In the genomic region with DNA sequence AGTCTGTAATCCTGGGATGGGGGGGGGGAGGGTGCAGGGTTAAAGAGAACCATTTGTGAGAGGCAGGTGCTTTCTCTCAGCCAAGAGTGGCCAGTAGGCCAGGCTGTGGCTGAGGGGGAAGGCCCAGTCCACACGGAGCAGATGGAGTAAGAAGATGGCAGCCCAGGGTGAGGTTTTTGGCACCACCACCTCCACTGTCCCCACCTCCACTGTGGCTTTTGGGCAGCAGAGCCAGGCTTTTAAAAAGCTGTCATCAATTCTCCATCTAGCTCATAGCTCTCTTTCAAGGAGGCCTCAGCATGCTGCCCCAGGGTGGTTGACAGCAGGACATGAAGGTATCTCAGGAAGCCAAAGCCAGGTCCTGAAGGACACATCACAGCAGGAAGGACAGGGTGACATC, we compare ENCODE assay signal across 27 mouse cellular contexts. TPM values are rescaled to one million over a fixed set of nuclear protein-coding genes. Genes with fewer than 3 reads are reported as not detected.
A peak's percentile ranks its signal among the peaks of the same experiment; 100 is the strongest.
DNase-seq lines count a peak whose midpoint lies in the region; ATAC-seq lines count a peak whose summit lies in the region.
"Had no signal": no experiment of that assay in that cellular context is flagged by ENCODE, and none has a peak within 500 bp of the region (broad histone marks: within the 10 kb centered on the region; RNA-seq: fewer than 3 reads in every experiment).

No protein-coding gene starts in this region.

- no peak for ATAC-seq in forebrain, embryonic 15.5 days (replicated peaks)
- no peak; the same call in 1 of the 2 replicates for ATAC-seq in forebrain, embryonic 14.5 days
- no peak for ATAC-seq in midbrain, embryonic 11.5 days (ENCODE audit: low FRiP score)
- ATAC-seq in midbrain, embryonic 16.5 days = no peak
- ATAC-seq: activated CD4-positive, CD25-positive, alpha-beta regulatory T cell, adult 4 months; intestine, embryonic 16.5 days; liver, embryonic 12.5 days; liver, postnatal 0 days had no signal

- H3K36me3 ChIP-seq in forebrain, embryonic 15.5 days = no peaks in the 10 kb centered on the region
- H3K36me3 ChIP-seq in forebrain, embryonic 14.5 days (ENCODE audit: control insufficient read depth, insufficient read depth, low read length) = no peaks in the 10 kb centered on the region
- no peaks in the 10 kb centered on the region for H3K36me3 ChIP-seq in midbrain, embryonic 11.5 days (ENCODE audit: control insufficient read depth, insufficient read depth, low read length)
- H3K36me3 ChIP-seq in midbrain, embryonic 16.5 days (ENCODE audit: control insufficient read depth, insufficient read depth, low read length) = no peaks in the 10 kb centered on the region
- H3K36me3 ChIP-seq in limb, embryonic 10.5 days = no peaks in the 10 kb centered on the region
- H3K36me3 ChIP-seq: heart, embryonic 12.5 days; hindbrain, embryonic 13.5 days; liver, embryonic 12.5 days; midbrain, embryonic 12.5 days; neural tube, embryonic 13.5 days had no signal

- DNase-seq in forebrain, embryonic 14.5 days (ENCODE audit: low spot score) = no peak
- DNase-seq in midbrain, embryonic 11.5 days (ENCODE audit: low spot score, missing footprints) = peak; percentile 14
- peak; percentile 73 to 74 for DNase-seq in cerebellum, postnatal 10 days
- DNase-seq in T-cell, adult 2 months (ENCODE audit: low spot score) = no peak
- DNase-seq in limb, embryonic 10.5 days (ENCODE audit: low spot score) = no peak
- DNase-seq: adrenal gland, adult 2 months; adrenal gland, postnatal 36 days; B cell, adult 2 months; gastrocnemius, adult 2 months; gastrocnemius, postnatal 36 days; kidney, adult 9 months; liver, postnatal 0 days; thymus, postnatal 14 days had no signal

- H3K9ac ChIP-seq in forebrain, embryonic 15.5 days (replicated peaks) = no peak overlapping the region
- no peak overlapping the region for H3K9ac ChIP-seq in forebrain, embryonic 14.5 days (ENCODE audit: low read length)
- no peak overlapping the region for H3K9ac ChIP-seq in midbrain, embryonic 11.5 days (ENCODE audit: low read length)
- no peak overlapping the region for H3K9ac ChIP-seq in midbrain, embryonic 16.5 days (ENCODE audit: low read depth, low read length)
- H3K9ac ChIP-seq: heart, embryonic 12.5 days; hindbrain, embryonic 13.5 days; liver, embryonic 12.5 days; liver, postnatal 0 days; midbrain, embryonic 12.5 days; neural tube, embryonic 13.5 days had no signal

- H3K4me3 ChIP-seq in forebrain, embryonic 15.5 days = no peak overlapping the region
- no peak overlapping the region for H3K4me3 ChIP-seq in forebrain, embryonic 14.5 days (ENCODE audit: low read depth, low read length)
- H3K4me3 ChIP-seq in midbrain, embryonic 11.5 days (ENCODE audit: low read depth, low read length) = no peak overlapping the region
- no peak overlapping the region for H3K4me3 ChIP-seq in midbrain, embryonic 16.5 days (ENCODE audit: low read depth, low read length)
- H3K4me3 ChIP-seq in limb, embryonic 10.5 days = no peak overlapping the region
- H3K4me3 ChIP-seq: gastrocnemius, adult 2 months; heart, embryonic 12.5 days; hindbrain, embryonic 13.5 days; liver, embryonic 12.5 days; midbrain, embryonic 12.5 days; neural tube, embryonic 13.5 days had no signal

- H3K4me2 ChIP-seq in forebrain, embryonic 15.5 days (replicated peaks) = no peak overlapping the region
- H3K4me2 ChIP-seq in forebrain, embryonic 14.5 days (ENCODE audit: low read length) = no peak overlapping the region
- H3K4me2 ChIP-seq in midbrain, embryonic 11.5 days = no peak overlapping the region
- no peak overlapping the region for H3K4me2 ChIP-seq in midbrain, embryonic 16.5 days (ENCODE audit: low read length)
- H3K4me2 ChIP-seq: heart, embryonic 12.5 days; hindbrain, embryonic 13.5 days; liver, embryonic 12.5 days; midbrain, embryonic 12.5 days; neural tube, embryonic 13.5 days had no signal

- no peaks in the 10 kb centered on the region for H3K9me3 ChIP-seq in forebrain, embryonic 15.5 days
- H3K9me3 ChIP-seq in forebrain, embryonic 14.5 days (replicated peaks; ENCODE audit: control insufficient read depth, low read length) = no peaks in the 10 kb centered on the region
- H3K9me3 ChIP-seq in midbrain, embryonic 11.5 days (ENCODE audit: control insufficient read depth, low read length) = no peaks in the 10 kb centered on the region
- no peaks in the 10 kb centered on the region for H3K9me3 ChIP-seq in midbrain, embryonic 16.5 days (replicated peaks; ENCODE audit: control insufficient read depth, low read length, poor library complexity, severe bottlenecking)
- H3K9me3 ChIP-seq in limb, embryonic 10.5 days (replicated peaks) = no peaks in the 10 kb centered on the region
- H3K9me3 ChIP-seq: heart, embryonic 12.5 days; hindbrain, embryonic 13.5 days; liver, embryonic 12.5 days; midbrain, embryonic 12.5 days; neural tube, embryonic 13.5 days had no signal

- H3K27me3 ChIP-seq in forebrain, embryonic 15.5 days = no peaks in the 10 kb centered on the region
- H3K27me3 ChIP-seq in forebrain, embryonic 14.5 days (replicated peaks; ENCODE audit: control insufficient read depth, insufficient read depth, low read length) = no peaks in the 10 kb centered on the region
- H3K27me3 ChIP-seq in midbrain, embryonic 11.5 days (ENCODE audit: control insufficient read depth, insufficient read depth, low read length) = no peaks in the 10 kb centered on the region
- no peaks in the 10 kb centered on the region for H3K27me3 ChIP-seq in midbrain, embryonic 16.5 days (ENCODE audit: control insufficient read depth, insufficient read depth, low read depth, low read length)
- H3K27me3 ChIP-seq in limb, embryonic 10.5 days (ENCODE audit: low read depth, poor library complexity, severe bottlenecking) = peaks cover 22% of the 10 kb centered on the region
- H3K27me3 ChIP-seq: neural tube, embryonic 13.5 days had no signal

- peak overlapping the region; percentile 74 for H3K27ac ChIP-seq in forebrain, embryonic 15.5 days (replicated peaks)
- H3K27ac ChIP-seq in forebrain, embryonic 14.5 days (ENCODE audit: low read depth, low read length) = no peak overlapping the region
- no peak overlapping the region for H3K27ac ChIP-seq in midbrain, embryonic 11.5 days (ENCODE audit: low read depth, low read length)
- no peak overlapping the region for H3K27ac ChIP-seq in midbrain, embryonic 16.5 days (ENCODE audit: low read length)
- H3K27ac ChIP-seq in limb, embryonic 10.5 days = no peak overlapping the region
- H3K27ac ChIP-seq: gastrocnemius, adult 2 months; hindbrain, embryonic 13.5 days; liver, embryonic 12.5 days; midbrain, embryonic 12.5 days had no signal

- peaks cover 14% of the 10 kb centered on the region for H3K4me1 ChIP-seq in forebrain, embryonic 15.5 days
- H3K4me1 ChIP-seq in forebrain, embryonic 14.5 days (ENCODE audit: control insufficient read depth, insufficient read depth, low read length) = peaks cover 9% of the 10 kb centered on the region
- H3K4me1 ChIP-seq in midbrain, embryonic 11.5 days (ENCODE audit: control insufficient read depth, insufficient read depth, low read length) = peaks cover 3% of the 10 kb centered on the region
- peaks cover 6% of the 10 kb centered on the region for H3K4me1 ChIP-seq in midbrain, embryonic 16.5 days (ENCODE audit: control insufficient read depth, insufficient read depth, low read length)
- no peaks in the 10 kb centered on the region for H3K4me1 ChIP-seq in limb, embryonic 10.5 days
- H3K4me1 ChIP-seq: heart, embryonic 12.5 days; liver, embryonic 12.5 days had no signal

- WGBS in forebrain, embryonic 15.5 days = 62% methylated on average over 1 of the region's 1 CpGs
- WGBS in forebrain, embryonic 14.5 days = 65% methylated on average over 1 of the region's 1 CpGs
- 87% methylated on average over 1 of the region's 1 CpGs for WGBS in midbrain, embryonic 11.5 days
- 100% methylated on average over 1 of the region's 1 CpGs for WGBS in midbrain, embryonic 16.5 days
- 57% methylated on average over 1 of the region's 1 CpGs for WGBS in limb, embryonic 10.5 days

RNA-seq across cellular contexts. Expression of a gene that starts 6.8 kb away (rescaled TPM):
- polyA plus RNA-seq in forebrain, embryonic 15.5 days (2015; fragmentation: Nextera tagmentation; extraction: Ambion mirVana) = 24.2 and 26.7 TPM in 2 replicates
- 23.9 and 28.6 TPM in 2 replicates for polyA plus RNA-seq in forebrain, embryonic 14.5 days (2014; fragmentation: Nextera tagmentation; extraction: Ambion mirVana)
- polyA plus RNA-seq in midbrain, embryonic 11.5 days (2014; fragmentation: Nextera tagmentation; extraction: Ambion mirVana) = 1.7 and 1.9 TPM in 2 replicates
- 5.3 and 5.8 TPM in 2 replicates for polyA plus RNA-seq in midbrain, embryonic 16.5 days (2015; fragmentation: Nextera tagmentation; extraction: Ambion mirVana)
- 0.60 and 0.70 TPM in 2 replicates for polyA plus RNA-seq in limb, embryonic 10.5 days (2016; fragmentation: Nextera tagmentation; extraction: Ambion mirVana)
- polyA plus RNA-seq: activated CD4-positive, CD25-positive, alpha-beta regulatory T cell, adult 4 months had no signal

RNA-seq across cellular contexts. Expression of a gene that starts 32.4 kb away (rescaled TPM):
- polyA plus RNA-seq in forebrain, embryonic 15.5 days (2015; fragmentation: Nextera tagmentation; extraction: Ambion mirVana) = not detected in 2 replicates
- not detected in 2 replicates for polyA plus RNA-seq in forebrain, embryonic 14.5 days (2014; fragmentation: Nextera tagmentation; extraction: Ambion mirVana)
- not detected in 2 replicates for polyA plus RNA-seq in midbrain, embryonic 11.5 days (2014; fragmentation: Nextera tagmentation; extraction: Ambion mirVana)
- not detected in 2 replicates for polyA plus RNA-seq in midbrain, embryonic 16.5 days (2015; fragmentation: Nextera tagmentation; extraction: Ambion mirVana)
- not detected in 2 replicates for polyA plus RNA-seq in limb, embryonic 10.5 days (2016; fragmentation: Nextera tagmentation; extraction: Ambion mirVana)
- polyA plus RNA-seq: activated CD4-positive, CD25-positive, alpha-beta regulatory T cell, adult 4 months; adrenal gland, adult 2 months; embryonic facial prominence, embryonic 11.5 days; heart, embryonic 12.5 days; heart, postnatal 0 days; hindbrain, embryonic 13.5 days; intestine, embryonic 16.5 days; large intestine, adult 2 months; liver, embryonic 12.5 days; liver, postnatal 0 days; lung, embryonic 16.5 days; midbrain, embryonic 12.5 days; neural tube, embryonic 13.5 days; urinary bladder, adult 2 months had no signal

RNA-seq across cellular contexts. Expression of a gene that starts 46.8 kb away (rescaled TPM):
- polyA plus RNA-seq in forebrain, embryonic 15.5 days (2015; fragmentation: Nextera tagmentation; extraction: Ambion mirVana) = 54.9 and 58.1 TPM in 2 replicates
- polyA plus RNA-seq in forebrain, embryonic 14.5 days (2014; fragmentation: Nextera tagmentation; extraction: Ambion mirVana) = 47.5 and 52.2 TPM in 2 replicates
- polyA plus RNA-seq in midbrain, embryonic 11.5 days (2014; fragmentation: Nextera tagmentation; extraction: Ambion mirVana) = 50.8 and 51.3 TPM in 2 replicates
- 46.2 and 46.4 TPM in 2 replicates for polyA plus RNA-seq in midbrain, embryonic 16.5 days (2015; fragmentation: Nextera tagmentation; extraction: Ambion mirVana)
- 48.8 and 56.2 TPM in 2 replicates for polyA plus RNA-seq in limb, embryonic 10.5 days (2016; fragmentation: Nextera tagmentation; extraction: Ambion mirVana)

Comparison
In these comparisons a context has a peak if more than half of its experiments do, and no peak if none do; other contexts are left out.
1. DNase-seq: peak in midbrain, embryonic 11.5 days (single experiment) and cerebellum, postnatal 10 days (2 of 2); none in forebrain, embryonic 14.5 days (single experiment), T-cell, adult 2 months (single experiment) and limb, embryonic 10.5 days (single experiment).